Mouse (Mus musculus): Measurements from ENCODE around the gene Hoxd10. TPM values are rescaled to one million over a fixed set of nuclear protein-coding genes. Genes with fewer than 3 reads are reported as not detected.

The Hoxd10 gene
- total RNA-seq, 2 experiments from 2014 or later, result not detected

DNA sequence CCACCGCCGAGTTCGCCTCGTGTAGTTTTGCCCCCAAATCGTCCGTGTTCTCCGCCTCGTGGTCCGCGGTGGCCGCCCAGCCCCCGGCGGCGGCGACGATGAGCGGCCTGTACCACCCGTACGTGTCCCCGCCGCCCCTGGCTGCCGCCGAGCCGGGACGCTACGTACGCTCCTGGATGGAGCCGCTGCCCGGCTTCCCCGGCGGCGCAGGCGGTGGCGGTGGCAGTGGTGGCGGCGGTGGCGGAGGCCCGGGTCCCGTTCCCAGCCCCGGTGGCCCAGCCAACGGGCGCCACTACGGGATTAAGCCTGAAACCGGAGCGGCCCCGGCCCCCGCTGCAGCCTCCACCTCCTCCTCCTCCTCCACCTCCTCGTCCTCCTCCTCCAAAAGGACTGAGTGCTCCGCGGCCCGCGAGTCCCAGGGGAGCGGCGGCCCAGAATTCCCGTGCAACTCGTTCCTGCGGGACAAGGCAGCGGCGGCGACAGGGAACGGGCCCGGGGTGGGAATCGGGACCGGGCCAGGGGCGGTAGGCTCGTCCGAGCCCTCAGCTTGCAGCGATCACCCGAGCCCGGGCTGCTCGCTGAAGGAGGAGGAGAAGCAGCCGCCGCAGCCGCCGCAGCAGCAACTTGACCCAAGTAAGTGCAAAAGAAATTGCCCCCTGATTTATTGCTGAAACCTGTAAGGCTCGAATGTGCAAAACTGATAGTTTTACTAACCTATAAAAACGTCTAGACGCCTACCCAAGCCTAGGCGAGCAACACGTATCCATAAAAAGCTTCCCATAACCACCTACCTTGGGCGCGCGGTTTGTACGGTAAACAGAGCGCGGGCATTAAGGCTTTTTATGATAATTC, 6.7 kb downstream of the Hoxd10 start:
- DNase-seq (ENCODE audit: low spot score in 2 of 2), result no peak
- TF ChIP-seq CTCF (conservative IDR thresholded peaks at IDR 0.05), result no peak
- Histone ChIP-seq H3K4me3 (peak overlapping the region; percentile 34; the same call in 1 of the 2 replicates), H3K27ac (no peak overlapping the region)

DNA sequence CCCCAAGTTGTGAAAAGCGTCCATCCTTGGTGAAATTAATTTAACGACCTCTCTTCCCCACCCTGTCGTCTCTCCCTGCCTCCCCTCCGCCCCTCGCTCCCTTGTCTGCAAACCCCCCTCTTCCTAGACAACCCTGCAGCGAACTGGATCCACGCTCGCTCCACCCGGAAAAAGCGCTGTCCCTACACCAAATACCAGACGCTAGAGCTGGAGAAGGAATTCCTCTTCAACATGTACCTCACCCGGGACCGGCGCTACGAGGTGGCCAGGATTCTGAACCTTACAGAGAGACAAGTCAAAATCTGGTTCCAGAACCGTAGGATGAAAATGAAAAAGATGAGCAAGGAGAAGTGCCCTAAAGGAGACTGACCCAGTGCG, 7.3 kb downstream of the Hoxd10 start:
- Histone ChIP-seq H3K27ac (no peak overlapping the region), H3K4me3 (no peak overlapping the region)
- DNase-seq (ENCODE audit: low spot score in 2 of 2), result no peak
- TF ChIP-seq CTCF (conservative IDR thresholded peaks at IDR 0.05), result no peak

- no peak for DNase-seq (ENCODE audit: low spot score in 2 of 2)
- no peak overlapping the region for H3K27ac ChIP-seq
- no peak for TF ChIP-seq CTCF (conservative IDR thresholded peaks at IDR 0.05)
- H3K4me3 ChIP-seq, result no peak overlapping the region
These were observed 8.2 kb downstream of the Hoxd10 start for GRCm38 (mm10) chr2:74699664-74700545.

GRCm38 (mm10) chr2:74700546-74701112, 8.9 kb downstream of the Hoxd10 start:
- Histone ChIP-seq H3K4me3 (no peak overlapping the region), H3K27ac (no peak overlapping the region)
- no peak for DNase-seq (ENCODE audit: low spot score in 2 of 2)
- no peak for TF ChIP-seq CTCF (conservative IDR thresholded peaks at IDR 0.05)

- Histone ChIP-seq H3K4me3 (no peak overlapping the region), H3K27ac (no peak overlapping the region)
- TF ChIP-seq CTCF (conservative IDR thresholded peaks at IDR 0.05), result peak; percentile 98
- DNase-seq (ENCODE audit: low spot score in 2 of 2), result peak; percentile 35 to 78
These were observed 10.5 kb downstream of the Hoxd10 start for GRCm38 (mm10) chr2:74701949-74702819.

GRCm38 (mm10) chr2:74702820-74703219, 11.1 kb downstream of the Hoxd10 start:
- Histone ChIP-seq H3K4me3 (no peak overlapping the region), H3K27ac (no peak overlapping the region)
- TF ChIP-seq CTCF (conservative IDR thresholded peaks at IDR 0.05), result no peak
- DNase-seq (ENCODE audit: low spot score in 2 of 2), result no peak

DNA sequence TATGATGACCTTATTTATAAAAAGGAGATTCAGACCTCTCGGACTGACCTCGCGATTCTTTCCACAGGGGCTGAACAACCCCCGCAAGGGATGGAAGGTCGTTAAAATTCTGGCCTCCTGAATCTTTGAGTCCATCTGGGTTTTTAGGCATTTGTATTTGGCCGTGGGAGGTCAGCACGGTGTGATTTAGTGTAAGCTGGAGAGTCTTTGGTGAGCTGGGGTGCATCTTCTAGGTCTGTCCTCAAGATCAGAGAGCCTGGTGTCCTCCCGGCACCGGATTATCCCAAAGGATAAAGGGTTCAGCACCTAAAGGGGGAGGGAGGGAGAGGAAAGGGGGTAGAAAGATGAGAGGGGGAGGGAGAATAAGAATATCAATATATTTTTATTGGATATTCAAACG, 11.6 kb downstream of the Hoxd10 start:
- Histone ChIP-seq H3K27ac (no peak overlapping the region), H3K4me3 (no peak overlapping the region)
- DNase-seq (ENCODE audit: low spot score in 2 of 2), result no peak
- no peak for TF ChIP-seq CTCF (conservative IDR thresholded peaks at IDR 0.05)

DNA sequence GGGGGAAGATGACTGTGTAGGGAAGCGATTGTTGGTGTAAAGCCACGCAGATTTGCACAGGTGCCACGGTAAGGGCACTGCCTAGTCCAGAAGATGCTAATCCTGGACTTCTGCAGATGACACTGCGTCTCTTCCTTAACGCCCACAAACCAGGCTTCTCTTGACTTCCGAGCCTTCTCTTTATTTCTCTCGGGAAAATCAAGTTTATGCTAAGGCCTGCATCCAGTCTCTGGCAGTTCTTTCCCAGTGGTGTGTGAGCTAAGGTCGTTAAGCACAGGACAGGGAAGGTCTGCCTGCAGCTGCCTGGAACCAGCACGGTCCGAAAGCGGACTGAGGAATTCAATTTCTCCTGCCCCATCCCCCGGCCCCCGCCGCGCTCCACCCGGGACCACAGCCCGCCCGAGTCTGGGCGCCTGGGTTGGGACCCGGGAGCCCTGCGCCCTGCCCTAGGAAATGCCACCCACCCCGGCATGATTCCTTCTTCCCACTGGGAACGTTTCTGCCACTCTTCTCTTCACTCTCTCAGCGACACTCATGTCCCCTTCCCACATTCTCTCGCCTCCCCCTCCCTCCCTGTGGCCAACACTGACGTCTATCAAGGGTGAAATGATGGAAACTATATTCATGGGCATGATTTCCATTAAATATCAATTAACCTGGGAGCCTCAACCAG, 12.1 kb downstream of the Hoxd10 start:
- no peak overlapping the region for H3K4me3 ChIP-seq
- DNase-seq (ENCODE audit: low spot score in 2 of 2), result no peak
- TF ChIP-seq CTCF (conservative IDR thresholded peaks at IDR 0.05), result no peak
- H3K27ac ChIP-seq, result no peak overlapping the region

DNA sequence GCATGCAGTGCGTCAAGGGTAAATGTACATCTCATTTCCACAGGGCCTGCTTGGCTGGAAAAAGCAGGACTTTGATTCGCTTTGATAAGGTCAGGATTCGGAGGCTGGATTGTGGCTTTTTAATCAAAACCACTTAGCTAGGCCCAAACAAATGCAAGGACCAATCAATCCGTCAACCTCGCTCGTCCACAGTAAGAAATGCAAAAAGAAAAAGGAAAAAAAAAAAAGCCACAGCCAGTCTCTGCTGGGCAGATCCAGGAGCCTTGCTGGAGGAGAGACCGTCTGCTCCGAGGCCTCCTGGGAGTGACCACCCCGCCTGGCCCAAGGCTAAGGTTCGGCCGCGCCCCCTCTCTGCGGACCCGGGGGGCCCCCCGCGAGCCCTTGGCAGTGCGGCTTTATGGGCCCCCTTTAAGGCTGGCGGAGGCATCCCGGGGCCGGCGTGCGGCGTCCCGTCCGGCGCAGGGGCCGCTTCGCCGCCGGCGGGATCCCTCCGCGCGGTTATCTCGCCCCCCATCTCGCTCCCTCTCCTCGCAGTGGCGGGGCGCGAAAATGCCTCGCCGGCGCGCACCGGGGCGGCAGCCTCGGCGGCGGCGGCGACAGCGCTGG, 12.8 kb downstream of the Hoxd10 start, which contains the start of gene Hoxd8:
Hoxd8 (plus strand) TSS at position 223 of the 606 bp plus-strand sequence.
- TF ChIP-seq CTCF (conservative IDR thresholded peaks at IDR 0.05), result no peak
- Histone ChIP-seq H3K27ac (no peak within 1 kb of the TSS), H3K4me3 (no peak within 1 kb of the TSS)
- no peak for DNase-seq (ENCODE audit: low spot score in 2 of 2)

DNA sequence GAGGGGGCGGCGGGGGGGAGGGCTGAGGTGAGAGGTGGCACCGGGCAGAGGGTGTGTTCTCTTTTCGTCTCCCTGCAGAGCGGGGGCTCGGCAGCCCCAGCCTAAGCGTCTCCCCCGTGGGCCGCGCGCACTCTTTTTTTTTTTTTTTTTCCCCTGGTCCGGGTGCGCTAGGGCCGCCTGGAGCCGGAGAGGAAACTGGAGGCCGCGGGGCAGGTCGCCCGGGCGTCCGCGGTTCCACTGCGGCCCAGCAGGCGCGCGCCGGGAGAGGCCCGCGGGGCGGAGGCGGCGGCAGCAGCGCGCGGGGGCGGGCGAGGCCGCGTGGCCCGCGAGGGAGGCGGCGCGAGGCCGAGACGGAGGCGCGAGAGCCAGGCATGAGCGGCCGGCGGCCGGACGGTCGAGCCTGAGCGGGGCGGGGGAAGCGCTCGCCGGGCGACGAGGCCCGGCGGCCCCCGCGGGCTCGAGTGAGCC, 13.3 kb downstream of the Hoxd10 start:
- Histone ChIP-seq H3K27ac (no peak overlapping the region), H3K4me3 (no peak overlapping the region)
- no peak for TF ChIP-seq CTCF (conservative IDR thresholded peaks at IDR 0.05)
- DNase-seq (ENCODE audit: low spot score in 2 of 2), result no peak

GRCm38 (mm10) chr2:74705467-74706089, 13.9 kb downstream of the Hoxd10 start:
- TF ChIP-seq CTCF (conservative IDR thresholded peaks at IDR 0.05), result no peak
- H3K27ac ChIP-seq, result no peak overlapping the region
- no peak for DNase-seq (ENCODE audit: low spot score in 2 of 2)
- no peak overlapping the region for H3K4me3 ChIP-seq

Measured in layer of hippocampus, adult 2 months (tissue).